Mouse (Mus musculus) cerebellum, adult 2 months (tissue): Measurements from ENCODE around the gene Hemk1. TPM values are rescaled to one million over a fixed set of nuclear protein-coding genes. Genes with fewer than 3 reads are reported as not detected.

Source experiments
- DNase-seq, 2 experiments: peaks; one replicate each; pipeline ENCODE4 v3.0.0; 2021
- H3K27ac ChIP-seq: fragments of 200-500 bp; 2 replicates; pipeline ENCODE4 v1.5.1; 2012; ENCODE audit warnings: low read length, control low read depth, inconsistent platforms; ENCODE audit not compliant: insufficient read depth
- H3K27me3 ChIP-seq: fragments of 200-500 bp; 2 replicates; pipeline ENCODE4 v1.6.1; 2012; ENCODE audit warnings: inconsistent platforms, mild to moderate bottlenecking, low read length, moderate library complexity; ENCODE audit not compliant: control insufficient read depth, insufficient read depth
- H3K4me1 ChIP-seq: fragments of 200-500 bp; 2 replicates; pipeline ENCODE4 v1.6.1; 2011; ENCODE audit warnings: low read length; ENCODE audit not compliant: control insufficient read depth, insufficient read depth
- H3K4me3 ChIP-seq: fragments of 200-500 bp; replicated peaks from 2 replicates; pipeline ENCODE3; 2011; ENCODE audit warnings: mild to moderate bottlenecking, low read depth, low read length, control low read depth; ENCODE audit not compliant: insufficient read depth
- CTCF ChIP-seq: fragments of 200-500 bp; IDR thresholded peaks from 2 replicates; pipeline ENCODE4 v1.5.1; 2011; ENCODE audit warnings: low read depth, mild to moderate bottlenecking, control low read depth, low read length, moderate library complexity, borderline replicate concordance; ENCODE audit not compliant: insufficient read depth
- POLR2A ChIP-seq: fragments of 200-500 bp; IDR thresholded peaks from 2 replicates; pipeline ENCODE4 v1.6.1; 2011; ENCODE audit warnings: low read length, control low read depth, borderline replicate concordance; ENCODE audit not compliant: insufficient read depth
- WGBS: fragments of 180-500 bp; shearing (Covaris S2); methylation state at CpG from one replicate; pipeline ENCODE4 v1.1.7; 2018; 5-methylcytosine and 5-hydroxymethylcytosine counted together
- polyA plus RNA-seq: library from polyadenylated mRNA; depleted of rRNA; stranded (reverse); fragments of >200 nt; gene quantifications from 2 replicates; pipeline ENCODE4 v1.2.3, GENCODE M21; 2012; rRNA removed

Hemk1 gene
- polyA plus RNA-seq = 27.8 and 31.7 TPM in 2 replicates

GRCm38 (mm10) chr9:107338172-107338883 lies at the start of gene Hemk1:
Hemk1 (minus strand) TSS chr9:107338350.
- H3K4me3 ChIP-seq = peak within 1 kb of the TSS; percentile 87
- H3K27ac ChIP-seq = peak within 1 kb of the TSS; percentile 63
- WGBS = 3% methylated on average over 30 of the region's 30 CpGs
- TF ChIP-seq POLR2A = peak; percentile 76; the same call in 1 of the 2 replicates
- no peak for TF ChIP-seq CTCF
- no peaks in the 10 kb centered on the region for H3K27me3 ChIP-seq
- DNase-seq = peak; percentile 84 to 85
- peaks cover 12% of the 10 kb centered on the region for H3K4me1 ChIP-seq

GRCm38 (mm10) chr9:107387708-107388107 lies 49.6 kb upstream of the Hemk1 start:
- Histone ChIP-seq H3K27ac (no peak overlapping the region), H3K27me3 (no peaks in the 10 kb centered on the region), H3K4me1 (peaks cover 7% of the 10 kb centered on the region; the same call in 1 of the 2 replicates), H3K4me3 (no peak overlapping the region)
- no peak for TF ChIP-seq POLR2A
- no peak for TF ChIP-seq CTCF
- WGBS = 91% methylated on average over 3 of the region's 3 CpGs
- DNase-seq = no peak

GRCm38 (mm10) chr9:107386722-107387121 lies 48.6 kb upstream of the Hemk1 start:
- H3K4me1 ChIP-seq = peaks cover 7% of the 10 kb centered on the region; the same call in 1 of the 2 replicates
- WGBS = 91% methylated on average over 3 of the region's 3 CpGs
- no peak overlapping the region for H3K27ac ChIP-seq
- H3K27me3 ChIP-seq = no peaks in the 10 kb centered on the region
- DNase-seq = peak; percentile 56 to 67
- H3K4me3 ChIP-seq = no peak overlapping the region
- TF ChIP-seq CTCF (peak; percentile 74), POLR2A (no peak)

GRCm38 (mm10) chr9:107384396-107384795 lies 46.2 kb upstream of the Hemk1 start:
- TF ChIP-seq CTCF = no peak
- TF ChIP-seq POLR2A = no peak
- Histone ChIP-seq H3K27ac (no peak overlapping the region), H3K27me3 (no peaks in the 10 kb centered on the region), H3K4me3 (no peak overlapping the region), H3K4me1 (peaks cover 7% of the 10 kb centered on the region; the same call in 1 of the 2 replicates)
- 6% methylated on average over 3 of the region's 3 CpGs for WGBS
- peak; percentile 62 to 69 for DNase-seq

- 53% methylated on average over 8 of the region's 8 CpGs for WGBS
- H3K4me3 ChIP-seq = no peak overlapping the region
- H3K4me1 ChIP-seq = peaks cover 7% of the 10 kb centered on the region; the same call in 1 of the 2 replicates
- no peak overlapping the region for H3K27ac ChIP-seq
- no peak for TF ChIP-seq CTCF
- TF ChIP-seq POLR2A = no peak
- DNase-seq = no peak
- H3K27me3 ChIP-seq = no peaks in the 10 kb centered on the region
Measured at GRCm38 (mm10) chr9:107381723-107382122, 43.6 kb upstream of the Hemk1 start.

GRCm38 (mm10) chr9:107377961-107378512 lies 39.9 kb upstream of the Hemk1 start:
- TF ChIP-seq CTCF (no peak), POLR2A (0 out of 2 replicates have a peak, but pooled peaks have one; percentile 32)

GRCm38 (mm10) chr9:107375451-107375850 lies 37.3 kb upstream of the Hemk1 start:
- TF ChIP-seq POLR2A (no peak), CTCF (no peak)
- no peak for DNase-seq
- WGBS = 63% methylated on average over 5 of the region's 5 CpGs
- no peak overlapping the region for H3K27ac ChIP-seq
- no peaks in the 10 kb centered on the region for H3K4me1 ChIP-seq
- no peaks in the 10 kb centered on the region for H3K27me3 ChIP-seq
- H3K4me3 ChIP-seq = no peak overlapping the region

More at GRCm38 (mm10) chr9:107377961-107378512, 39.9 kb upstream of the Hemk1 start:
- WGBS = 1% methylated on average over 35 of the region's 35 CpGs
- no peak overlapping the region for H3K27ac ChIP-seq
- H3K4me3 ChIP-seq = peak overlapping the region; percentile 53
- DNase-seq = peak; percentile 67 to 75
- no peaks in the 10 kb centered on the region for H3K4me1 ChIP-seq
- H3K27me3 ChIP-seq = no peaks in the 10 kb centered on the region
